Mouse (Mus musculus) embryonic facial prominence, embryonic 11.5 days (tissue): ENCODE results near the gene Gpam. TPM values are rescaled to one million over a fixed set of nuclear protein-coding genes. Genes with fewer than 3 reads are reported as not detected.

Source experiments
- ATAC-seq: fragments of 200-750 bp; cut with Nextera tagmentation; replicated peaks from 2 replicates; pipeline ENCODE4 v1.8.0; 2017; ENCODE audit warnings: low read depth; ENCODE audit not compliant: insufficient number of reproducible peaks, low FRiP score, low TSS enrichment
- DNase-seq: peaks from one replicate; pipeline ENCODE4 v3.0.0-alpha.2; 2015; ENCODE audit warnings: low spot score
- H3K27ac ChIP-seq: fragments of 300-500 bp; sonication (generic); replicated peaks from 2 replicates; pipeline ENCODE4 v1.5.1; 2014; ENCODE audit warnings: mild to moderate bottlenecking, low read depth, low read length, control low read depth
- H3K27me3 ChIP-seq: fragments of 300-500 bp; sonication (generic); 2 replicates; pipeline ENCODE4 v1.6.1; 2014; ENCODE audit warnings: mild to moderate bottlenecking, low read length, moderate library complexity, mixed read lengths; ENCODE audit not compliant: control insufficient read depth, insufficient read depth
- H3K36me3 ChIP-seq: fragments of 300-500 bp; sonication (generic); replicated peaks from 2 replicates; pipeline ENCODE4 v1.6.1; 2014; ENCODE audit warnings: low read depth, mild to moderate bottlenecking, low read length, moderate library complexity, mixed read lengths; ENCODE audit not compliant: control insufficient read depth, insufficient read depth
- H3K4me1 ChIP-seq: fragments of 300-500 bp; sonication (generic); 2 replicates; pipeline ENCODE4 v1.6.1; 2014; ENCODE audit warnings: low read length, mixed read lengths; ENCODE audit not compliant: control insufficient read depth, insufficient read depth
- H3K4me2 ChIP-seq: fragments of 300-500 bp; sonication (generic); 2 replicates; pipeline ENCODE4 v1.6.1; 2014; ENCODE audit warnings: low read depth, mild to moderate bottlenecking, control low read depth, low read length, moderate library complexity
- H3K4me3 ChIP-seq: fragments of 300-500 bp; sonication (generic); 2 replicates; pipeline ENCODE4 v1.5.1; 2014; ENCODE audit warnings: low read depth, low read length, control low read depth
- H3K9ac ChIP-seq: fragments of 300-500 bp; sonication (generic); replicated peaks from 2 replicates; pipeline ENCODE4 v1.6.1; 2014; ENCODE audit warnings: mild to moderate bottlenecking, control low read depth, low read length
- H3K9me3 ChIP-seq: fragments of 300-500 bp; sonication (generic); replicated peaks from 2 replicates; pipeline ENCODE4 v1.6.1; 2016; ENCODE audit warnings: mild to moderate bottlenecking, low read length, inconsistent platforms, mixed read lengths; ENCODE audit not compliant: control insufficient read depth
- WGBS: fragments of 180-500 bp; shearing (Covaris S2); extraction: QIAGEN DNeasy Blood & Tissue Kit; methylation state at CpG from one replicate; pipeline ENCODE4 v1.1.7; 2014; 5-methylcytosine and 5-hydroxymethylcytosine counted together
- polyA plus RNA-seq: library from polyadenylated mRNA; unstranded; fragments of >200 nt; fragmentation: Nextera tagmentation; extraction: Ambion mirVana; gene quantifications from 2 replicates; pipeline ENCODE4 v1.2.1, GENCODE M21; 2014

Gene Gpam
- polyA plus RNA-seq, 1 experiment from 2014 or later: 18.7 TPM

GRCm38 (mm10) chr19:55099184-55100160 lies 27.6 kb downstream of the Gpam start:
- peak; percentile 91 for DNase-seq
- Histone ChIP-seq H3K4me1 (no peaks in the 10 kb centered on the region), H3K27ac (peak overlapping the region; percentile 38), H3K4me3 (peak overlapping the region; percentile 84), H3K27me3 (no peaks in the 10 kb centered on the region), H3K36me3 (no peaks in the 10 kb centered on the region), H3K9ac (peak overlapping the region; percentile 94), H3K9me3 (no peaks in the 10 kb centered on the region), H3K4me2 (peak overlapping the region; percentile 89)
- ATAC-seq: peak; percentile 93
- 1% methylated on average over 58 of the region's 69 CpGs for WGBS

GRCm38 (mm10) chr19:55098409-55099183 lies 28.4 kb downstream of the Gpam start:
- Histone ChIP-seq H3K4me1 (no peaks in the 10 kb centered on the region), H3K4me3 (peak overlapping the region; percentile 84), H3K4me2 (peak overlapping the region; percentile 89), H3K27ac (peak overlapping the region; percentile 38), H3K27me3 (no peaks in the 10 kb centered on the region), H3K9me3 (no peaks in the 10 kb centered on the region), H3K9ac (peak overlapping the region; percentile 94), H3K36me3 (no peaks in the 10 kb centered on the region)
- ATAC-seq: peak; percentile 76
- under 1% methylated on average over 29 of the region's 30 CpGs for WGBS
- DNase-seq: peak; percentile 52

- H3K4me3 ChIP-seq: no peak overlapping the region
- H3K9me3 ChIP-seq: no peaks in the 10 kb centered on the region
- 65% methylated on average over 9 of the region's 9 CpGs for WGBS
- ATAC-seq (no peak), DNase-seq (no peak)
- H3K36me3 ChIP-seq: no peaks in the 10 kb centered on the region
- H3K27me3 ChIP-seq: no peaks in the 10 kb centered on the region
- H3K27ac ChIP-seq: no peak overlapping the region
- no peak overlapping the region for H3K9ac ChIP-seq
- no peaks in the 10 kb centered on the region for H3K4me1 ChIP-seq
- H3K4me2 ChIP-seq: no peak overlapping the region
Measured at GRCm38 (mm10) chr19:55097396-55097967, 29.6 kb downstream of the Gpam start.

- Histone ChIP-seq H3K27ac (no peak overlapping the region), H3K27me3 (no peaks in the 10 kb centered on the region), H3K36me3 (no peaks in the 10 kb centered on the region), H3K4me3 (no peak overlapping the region), H3K9ac (no peak overlapping the region), H3K4me2 (no peak overlapping the region), H3K4me1 (no peaks in the 10 kb centered on the region), H3K9me3 (no peaks in the 10 kb centered on the region)
- DNase-seq (no peak), ATAC-seq (no peak)
- WGBS: 83% methylated on average over 4 of the region's 4 CpGs
Measured at GRCm38 (mm10) chr19:55096666-55097065, 30.4 kb downstream of the Gpam start.

GRCm38 (mm10) chr19:55095547-55095946 lies 31.5 kb downstream of the Gpam start:
- H3K27me3 ChIP-seq: no peaks in the 10 kb centered on the region
- H3K4me2 ChIP-seq: no peak overlapping the region
- H3K27ac ChIP-seq: no peak overlapping the region
- 90% methylated on average over 7 of the region's 7 CpGs for whole genome bisulfite sequencing
- no peak overlapping the region for H3K9ac ChIP-seq
- no peak for DNase-seq
- H3K9me3 ChIP-seq: no peaks in the 10 kb centered on the region
- no peak overlapping the region for H3K4me3 ChIP-seq
- no peak for ATAC-seq
- H3K36me3 ChIP-seq: no peaks in the 10 kb centered on the region
- H3K4me1 ChIP-seq: no peaks in the 10 kb centered on the region

GRCm38 (mm10) chr19:55091602-55092413 lies 35.2 kb downstream of the Gpam start:
- Histone ChIP-seq H3K27me3 (no peaks in the 10 kb centered on the region), H3K27ac (no peak overlapping the region), H3K4me1 (no peaks in the 10 kb centered on the region), H3K9ac (no peak overlapping the region), H3K4me3 (no peak overlapping the region), H3K36me3 (peaks cover 5% of the 10 kb centered on the region), H3K9me3 (no peaks in the 10 kb centered on the region), H3K4me2 (no peak overlapping the region)
- WGBS: 90% methylated on average over 17 of the region's 17 CpGs
- no peak for DNase-seq
- no peak for ATAC-seq

GRCm38 (mm10) chr19:55090885-55091284 lies 36.2 kb downstream of the Gpam start:
- no peak overlapping the region for H3K9ac ChIP-seq
- H3K9me3 ChIP-seq: no peaks in the 10 kb centered on the region
- no peak overlapping the region for H3K4me3 ChIP-seq
- H3K36me3 ChIP-seq: peaks cover 5% of the 10 kb centered on the region
- no peak overlapping the region for H3K27ac ChIP-seq
- DNase-seq (no peak), ATAC-seq (no peak)
- 90% methylated on average over 12 of the region's 12 CpGs for WGBS
- no peaks in the 10 kb centered on the region for H3K4me1 ChIP-seq
- H3K27me3 ChIP-seq: no peaks in the 10 kb centered on the region
- H3K4me2 ChIP-seq: no peak overlapping the region
